ENCODE assay signal across 8 mouse cellular contexts in genomic region chr16:32246952-32247370, GRCm38 (mm10). TPM values are rescaled to one million over a fixed set of nuclear protein-coding genes. Genes with fewer than 3 reads are reported as not detected.
DNase-seq lines count a peak whose midpoint lies in the region; ATAC-seq lines count a peak whose summit lies in the region.

Gene Fbxo45 (minus strand): TSS chr16:32247158.
Gene Wdr53 (plus strand): TSS chr16:32247227.

- H3K9ac ChIP-seq in heart, embryonic 14.5 days (ENCODE audit: low read length): peak within 1 kb of the TSS; percentile 97
- peak within 1 kb of the TSS; percentile 97 for H3K9ac ChIP-seq in liver, embryonic 13.5 days
- peak within 1 kb of the TSS; percentile 94 for H3K9ac ChIP-seq in stomach, embryonic 16.5 days (ENCODE audit: low read length)

- whole genome bisulfite sequencing in heart, embryonic 14.5 days: under 1% methylated on average over 48 of the region's 48 CpGs
- under 1% methylated on average over 48 of the region's 48 CpGs for WGBS in liver, embryonic 13.5 days (ENCODE audit: insufficient replicate concordance)
- WGBS in stomach, embryonic 16.5 days: under 1% methylated on average over 48 of the region's 48 CpGs

- DNase-seq in c-Kit-negative CD71-positive TER-119-positive erythroid progenitor cells, embryonic 14.5 days (ENCODE audit: low read depth, low spot score): peak; percentile 92
- peak; percentile 85 for DNase-seq in fibroblast of lung, adult 2 months (ENCODE audit: low read depth)
- peak; percentile 99 for DNase-seq in kidney, postnatal 14 days
- peak; percentile 97 for DNase-seq in liver, embryonic 13.5 days
- DNase-seq in neural tube, embryonic 10.5 days (ENCODE audit: extremely low spot score, low spot score): peak; percentile 95

- H3K27ac ChIP-seq in heart, embryonic 14.5 days (replicated peaks in 1 of 2; ENCODE audit: control insufficient read depth in 1 of 2, insufficient read depth in 1 of 2, low read depth in 2 of 2, low read length in 2 of 2): peak within 1 kb of the TSS; percentile 90 to 97
- H3K27ac ChIP-seq in liver, embryonic 13.5 days: peak within 1 kb of the TSS; percentile 97
- H3K27ac ChIP-seq in stomach, embryonic 16.5 days (ENCODE audit: low read length): peak within 1 kb of the TSS; percentile 93

- no peaks in the 10 kb centered on the region for H3K9me3 ChIP-seq in heart, embryonic 14.5 days (ENCODE audit: control insufficient read depth, low read length)
- H3K9me3 ChIP-seq in liver, embryonic 13.5 days (replicated peaks): no peaks in the 10 kb centered on the region
- H3K9me3 ChIP-seq in stomach, embryonic 16.5 days (replicated peaks; ENCODE audit: control insufficient read depth, low read length): no peaks in the 10 kb centered on the region

- peak within 1 kb of the TSS; percentile 86 to 87 for H3K4me3 ChIP-seq in heart, embryonic 14.5 days (ENCODE audit: control insufficient read depth in 1 of 2, insufficient read depth in 1 of 2, low read depth in 1 of 2, low read length in 2 of 2)
- H3K4me3 ChIP-seq in liver, embryonic 13.5 days (replicated peaks): peak within 1 kb of the TSS; percentile 95
- H3K4me3 ChIP-seq in stomach, embryonic 16.5 days (replicated peaks; ENCODE audit: low read length): peak within 1 kb of the TSS; percentile 77

- peaks cover 7 to 20% of the 10 kb centered on the region in 2 experiments for H3K4me1 ChIP-seq in heart, embryonic 14.5 days (ENCODE audit: control insufficient read depth in 2 of 2, insufficient read depth in 2 of 2, low read length in 2 of 2)
- H3K4me1 ChIP-seq in liver, embryonic 13.5 days (replicated peaks): peaks cover 42% of the 10 kb centered on the region
- peaks cover 17% of the 10 kb centered on the region for H3K4me1 ChIP-seq in stomach, embryonic 16.5 days (ENCODE audit: control insufficient read depth, insufficient read depth, low read length)

- H3K27me3 ChIP-seq in heart, embryonic 14.5 days (ENCODE audit: control insufficient read depth, insufficient read depth, low read length): no peaks in the 10 kb centered on the region
- no peaks in the 10 kb centered on the region for H3K27me3 ChIP-seq in liver, embryonic 13.5 days
- H3K27me3 ChIP-seq in stomach, embryonic 16.5 days (ENCODE audit: control insufficient read depth, insufficient read depth, low read length): no peaks in the 10 kb centered on the region

- H3K4me2 ChIP-seq in heart, embryonic 14.5 days (ENCODE audit: low read length): peak within 1 kb of the TSS; percentile 78
- peak within 1 kb of the TSS; percentile 89 for H3K4me2 ChIP-seq in liver, embryonic 13.5 days
- H3K4me2 ChIP-seq in stomach, embryonic 16.5 days (ENCODE audit: low read depth, low read length): peak within 1 kb of the TSS; percentile 69

- ATAC-seq in CD4-positive, CD25-positive, alpha-beta regulatory T cell, adult 4 months: peak; percentile 96
- ATAC-seq in heart, embryonic 14.5 days (ENCODE audit: insufficient number of reproducible peaks, insufficient read depth, low FRiP score, low read depth): peak; percentile 97
- peak; percentile 97 for ATAC-seq in liver, embryonic 13.5 days (ENCODE audit: low read depth)
- ATAC-seq in stomach, embryonic 16.5 days (ENCODE audit: insufficient read depth, low FRiP score): peak; percentile 98

- peaks cover 3% of the 10 kb centered on the region for H3K36me3 ChIP-seq in heart, embryonic 14.5 days (ENCODE audit: control insufficient read depth, insufficient read depth, low read length)
- peaks cover 4% of the 10 kb centered on the region for H3K36me3 ChIP-seq in liver, embryonic 13.5 days
- no peaks in the 10 kb centered on the region for H3K36me3 ChIP-seq in stomach, embryonic 16.5 days (ENCODE audit: control insufficient read depth, insufficient read depth, low read length)

RNA-seq across cellular contexts. Expression of gene Fbxo45, which starts in this region (rescaled TPM):
- 1 to 10 TPM; 5.3 to 5.5 TPM for polyA plus RNA-seq in CD4-positive, CD25-positive, alpha-beta regulatory T cell, adult 4 months (2017; shearing (Covaris generic))
- 12.9 and 13.0 TPM in 2 replicates for polyA plus RNA-seq in heart, embryonic 14.5 days (2014; fragmentation: Nextera tagmentation; extraction: Ambion mirVana)
- polyA plus RNA-seq in liver, embryonic 13.5 days (2015; fragmentation: Nextera tagmentation; extraction: Ambion mirVana): 5.5 and 5.6 TPM in 2 replicates
- 3.5 and 4.3 TPM in 2 replicates for polyA plus RNA-seq in stomach, embryonic 16.5 days (2015; fragmentation: Nextera tagmentation; extraction: Ambion mirVana)

RNA-seq across cellular contexts. Expression of gene Wdr53, which starts in this region (rescaled TPM):
- 10 to 100 TPM; 21.4 to 22.3 TPM for polyA plus RNA-seq in CD4-positive, CD25-positive, alpha-beta regulatory T cell, adult 4 months (2017; shearing (Covaris generic))
- 10.9 and 11.5 TPM in 2 replicates for polyA plus RNA-seq in heart, embryonic 14.5 days (2014; fragmentation: Nextera tagmentation; extraction: Ambion mirVana)
- polyA plus RNA-seq in liver, embryonic 13.5 days (2015; fragmentation: Nextera tagmentation; extraction: Ambion mirVana): 13.0 and 14.3 TPM in 2 replicates
- 18.4 and 19.5 TPM in 2 replicates for polyA plus RNA-seq in stomach, embryonic 16.5 days (2015; fragmentation: Nextera tagmentation; extraction: Ambion mirVana)

Comparison
In these comparisons a context has a peak if more than half of its experiments do, and no peak if none do; other contexts are left out.
1. Peak in every context shown above with its lines: DNase-seq, ATAC-seq, H3K4me3 ChIP-seq and H3K27ac ChIP-seq.